Mouse (Mus musculus): ENCODE results near the gene Elobl. TPM values are rescaled to one million over a fixed set of nuclear protein-coding genes. Genes with fewer than 3 reads are reported as not detected.

Gene Elobl
- total and polyA plus RNA-seq, 3 experiments, result not detected

GRCm38 (mm10) chr11:88981337-88981736, 14.6 kb upstream of the Elobl start (continued):
- no peak for TF ChIP-seq ZNF384 (IDR thresholded peaks at IDR 0.05; ENCODE audit: low read depth, low read length)
- TF ChIP-seq NRF1 (IDR thresholded peaks at IDR 0.05; ENCODE audit: low read depth, low read length), result 0 out of 2 replicates have a peak, but pooled peaks have one; percentile 11
- TF ChIP-seq POLR2A (IDR thresholded peaks at IDR 0.05; ENCODE audit: low read depth, low read length), result no peak
- no peak for TF ChIP-seq E2F4 (IDR thresholded peaks at IDR 0.05; ENCODE audit: insufficient replicate concordance, low read depth, low read length)
- 0 out of 2 replicates have a peak, but pooled peaks have one; percentile 33 for TF ChIP-seq MAX (IDR thresholded peaks at IDR 0.05; ENCODE audit: low read length)
- 0 out of 2 replicates have a peak, but pooled peaks have one; percentile 26 for TF ChIP-seq CHD2 (IDR thresholded peaks at IDR 0.05; ENCODE audit: low read length)
- no peak for TF ChIP-seq SMC3 (IDR thresholded peaks at IDR 0.05; ENCODE audit: low read depth, low read length)
- no peak for TF ChIP-seq KAT2A (IDR thresholded peaks at IDR 0.05; ENCODE audit: insufficient replicate concordance, low read length)
- TF ChIP-seq TBP (conservative IDR thresholded peaks at IDR 0.05; ENCODE audit: low read depth, low read length), result no peak
- TF ChIP-seq RAD21 (IDR thresholded peaks at IDR 0.05; ENCODE audit: low read depth, low read length), result no peak
- peak; percentile 51; the same call in 1 of the 2 replicates for TF ChIP-seq MAZ (IDR thresholded peaks at IDR 0.05; ENCODE audit: low read depth, low read length)
- TF ChIP-seq GABPA (IDR thresholded peaks at IDR 0.05; ENCODE audit: insufficient replicate concordance, low read depth, low read length), result no peak
- TF ChIP-seq MYC (IDR thresholded peaks at IDR 0.05; ENCODE audit: low read depth, low read length), result 0 out of 2 replicates have a peak, but pooled peaks have one; percentile 42
- no peak for TF ChIP-seq CTCF (conservative IDR thresholded peaks at IDR 0.05 in 1 of 2, IDR thresholded peaks at IDR 0.05 in 1 of 2; ENCODE audit: low read depth in 2 of 2, low read length in 2 of 2)
- TF ChIP-seq USF1 (IDR thresholded peaks at IDR 0.05; ENCODE audit: low read depth, low read length), result no peak
- TF ChIP-seq ZMIZ1 (IDR thresholded peaks at IDR 0.05; ENCODE audit: low read depth, low read length), result no peak
- no peak for TF ChIP-seq USF2 (conservative IDR thresholded peaks at IDR 0.05; ENCODE audit: low read depth, low read length)

DNA sequence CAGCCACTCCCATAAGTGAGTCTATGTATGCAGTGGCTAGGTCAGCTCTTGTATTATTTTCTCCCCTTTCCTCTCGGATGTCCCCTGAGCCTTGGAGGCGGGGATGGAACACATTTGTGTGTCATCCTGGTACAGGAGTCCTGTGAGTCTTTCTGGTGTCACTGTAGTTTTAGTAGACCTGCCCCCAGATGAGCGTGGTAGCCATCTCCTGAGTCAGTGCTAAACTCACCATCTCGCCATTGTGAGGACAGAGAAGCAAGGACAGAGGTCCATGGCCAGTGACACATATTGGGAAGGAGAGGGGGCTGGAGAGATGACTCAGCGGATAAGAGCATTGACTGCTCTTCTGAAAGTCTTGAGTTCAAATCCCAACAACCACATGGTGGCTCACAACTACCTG, 10.5 kb upstream of the Elobl start:
- Histone ChIP-seq H3K27ac (ENCODE audit: insufficient read depth, low read depth) (no peak overlapping the region), H3K4me2 (ENCODE audit: insufficient read depth, low read depth, poor library complexity, severe bottlenecking) (no peak overlapping the region), H3K27me3 (replicated peaks) (no peaks in the 10 kb centered on the region), H3K9ac (ENCODE audit: insufficient read depth, low read depth) (no peak overlapping the region), H3K79me2 (replicated peaks; ENCODE audit: control insufficient read depth, extremely low read depth, insufficient read depth, poor library complexity, severe bottlenecking) (peaks cover 11% of the 10 kb centered on the region), H3K36me3 (replicated peaks in 1 of 2; ENCODE audit: control insufficient read depth in 1 of 2, insufficient read depth in 1 of 2, low read length in 1 of 2) (peaks cover 0 to 31% of the 10 kb centered on the region in 2 experiments), H3K4me1 (ENCODE audit: control insufficient read depth in 1 of 2, insufficient read depth in 2 of 2) (peaks cover 13 to 68% of the 10 kb centered on the region in 2 experiments), H3K9me3 (replicated peaks; ENCODE audit: low read length) (no peaks in the 10 kb centered on the region), H3K4me3 (replicated peaks in 1 of 3; ENCODE audit: low read depth in 2 of 3, low read length in 2 of 3, poor library complexity in 1 of 3) (no peak overlapping the region)
- in situ Hi-C loops (cut with MboI; ENCODE audit: low pct_ligation_motif_present, low pct_unique_long_range_greater_than_20kb, low sequenced_read_pairs) (no loop called here), dilution Hi-C loops (cut with MboI; ENCODE audit: extremely low pct_ligation_motif_present, extremely low pct_unique_long_range_greater_than_20kb, low sequenced_read_pairs) (no loop called here)
- no peak for DNase-seq (ENCODE audit: extremely low read depth)
- TF ChIP-seq MXI1 (IDR thresholded peaks at IDR 0.05; ENCODE audit: low read depth, low read length), result no peak
- no peak for TF ChIP-seq ZNF384 (IDR thresholded peaks at IDR 0.05; ENCODE audit: low read depth, low read length)
- no peak for TF ChIP-seq POLR2A (IDR thresholded peaks at IDR 0.05; ENCODE audit: low read depth, low read length)
- TF ChIP-seq POLR2AphosphoS2 (IDR thresholded peaks at IDR 0.05; ENCODE audit: low read depth, low read length), result no peak
- TF ChIP-seq NRF1 (IDR thresholded peaks at IDR 0.05; ENCODE audit: low read depth, low read length), result no peak
- TF ChIP-seq IRF4 (IDR thresholded peaks at IDR 0.05; ENCODE audit: low read depth, low read length), result no peak
- no peak for TF ChIP-seq ZC3H11A (IDR thresholded peaks at IDR 0.05; ENCODE audit: low read depth, low read length)
- TF ChIP-seq ZMIZ1 (IDR thresholded peaks at IDR 0.05; ENCODE audit: low read depth, low read length), result no peak
- TF ChIP-seq GABPA (IDR thresholded peaks at IDR 0.05; ENCODE audit: insufficient replicate concordance, low read depth, low read length), result no peak
- TF ChIP-seq NELFE (IDR thresholded peaks at IDR 0.05; ENCODE audit: low read depth, low read length), result no peak
- no peak for TF ChIP-seq HCFC1 (IDR thresholded peaks at IDR 0.05; ENCODE audit: low read depth, low read length)

Data from CH12.LX (cell line).